Mouse (Mus musculus): ENCODE measurements around the gene Thbs2. TPM values are rescaled to one million over a fixed set of nuclear protein-coding genes. Genes with fewer than 3 reads are reported as not detected.

Thbs2 gene
- polyA plus RNA-seq, 1 experiment from 2014 or later, result 54.9 TPM

DNA sequence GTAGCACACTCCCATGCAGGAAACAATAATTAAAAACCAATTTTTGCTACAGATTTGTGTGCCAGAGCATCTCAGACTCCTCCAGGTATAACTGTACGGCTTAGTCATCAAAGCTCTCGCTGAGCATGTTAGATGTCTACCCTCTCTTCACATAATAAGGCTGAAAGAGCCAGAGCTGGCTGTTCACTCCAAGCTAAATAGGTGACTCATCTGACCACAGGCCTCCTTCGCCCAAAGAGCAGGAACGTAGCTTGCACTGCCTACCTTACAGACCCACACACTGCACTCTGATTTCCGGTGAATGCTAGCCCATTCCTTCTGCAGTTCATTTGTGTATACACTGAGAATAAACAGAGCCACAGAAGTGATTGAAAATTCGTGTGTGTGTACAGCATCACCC, 31.6 kb downstream of the Thbs2 start:
- no peak overlapping the region for H3K9ac ChIP-seq (ENCODE audit: low read length)
- 62% methylated on average over 6 of the region's 6 CpGs for WGBS
- H3K4me3 ChIP-seq (replicated peaks; ENCODE audit: low read length), result no peak overlapping the region
- H3K36me3 ChIP-seq (ENCODE audit: control insufficient read depth, insufficient read depth, low read length), result no peaks in the 10 kb centered on the region
- no peak overlapping the region for H3K27ac ChIP-seq (ENCODE audit: low read length)
- no peak for ATAC-seq (ENCODE audit: insufficient read depth, low FRiP score)
- no peaks in the 10 kb centered on the region for H3K9me3 ChIP-seq (replicated peaks; ENCODE audit: control insufficient read depth, low read length)
- no peak overlapping the region for H3K4me2 ChIP-seq (ENCODE audit: low read depth, low read length)
- no peaks in the 10 kb centered on the region for H3K4me1 ChIP-seq (ENCODE audit: control insufficient read depth, insufficient read depth, low read length)
- no peaks in the 10 kb centered on the region for H3K27me3 ChIP-seq (ENCODE audit: control insufficient read depth, insufficient read depth, low read length)

- no peak overlapping the region for H3K9ac ChIP-seq (ENCODE audit: low read length)
- no peak overlapping the region for H3K4me3 ChIP-seq (replicated peaks; ENCODE audit: low read length)
- H3K27me3 ChIP-seq (ENCODE audit: control insufficient read depth, insufficient read depth, low read length), result no peaks in the 10 kb centered on the region
- H3K27ac ChIP-seq (ENCODE audit: low read length), result no peak overlapping the region
- H3K36me3 ChIP-seq (ENCODE audit: control insufficient read depth, insufficient read depth, low read length), result no peaks in the 10 kb centered on the region
- WGBS, result 59% methylated on average over 4 of the region's 4 CpGs
- H3K9me3 ChIP-seq (replicated peaks; ENCODE audit: control insufficient read depth, low read length), result no peaks in the 10 kb centered on the region
- peaks cover 6% of the 10 kb centered on the region for H3K4me1 ChIP-seq (ENCODE audit: control insufficient read depth, insufficient read depth, low read length)
- ATAC-seq (ENCODE audit: insufficient read depth, low FRiP score), result no peak
- H3K4me2 ChIP-seq (ENCODE audit: low read depth, low read length), result no peak overlapping the region
Observed at GRCm38 (mm10) chr17:14659746-14660145, 34.3 kb downstream of the Thbs2 start.

DNA sequence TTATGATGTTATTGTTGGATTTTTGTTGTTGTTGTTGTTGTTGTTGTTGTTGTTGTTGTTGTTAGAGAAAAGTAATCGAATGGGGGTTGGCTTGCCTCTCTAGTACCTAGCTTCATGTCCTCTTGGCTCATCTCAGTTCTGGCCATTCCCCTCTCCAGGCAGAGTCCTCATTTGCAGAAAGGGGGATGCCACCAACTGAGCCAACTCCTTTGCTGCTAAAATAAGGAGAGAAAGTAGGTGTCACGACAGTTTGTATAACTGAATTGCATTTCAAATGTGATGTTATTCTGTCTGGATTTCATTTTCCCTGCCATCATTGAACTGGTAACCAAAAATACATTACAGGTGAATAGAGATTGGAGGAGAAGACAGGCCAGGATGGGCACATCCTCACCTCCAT, 35.9 kb downstream of the Thbs2 start:
- Histone ChIP-seq H3K9ac (ENCODE audit: low read length) (no peak overlapping the region), H3K4me3 (replicated peaks; ENCODE audit: low read length) (no peak overlapping the region), H3K4me2 (ENCODE audit: low read depth, low read length) (no peak overlapping the region), H3K4me1 (ENCODE audit: control insufficient read depth, insufficient read depth, low read length) (peaks cover 6% of the 10 kb centered on the region), H3K36me3 (ENCODE audit: control insufficient read depth, insufficient read depth, low read length) (no peaks in the 10 kb centered on the region), H3K9me3 (replicated peaks; ENCODE audit: control insufficient read depth, low read length) (no peaks in the 10 kb centered on the region), H3K27me3 (ENCODE audit: control insufficient read depth, insufficient read depth, low read length) (no peaks in the 10 kb centered on the region), H3K27ac (ENCODE audit: low read length) (no peak overlapping the region)
- no peak for ATAC-seq (ENCODE audit: insufficient read depth, low FRiP score)
- 85% methylated on average over 2 of the region's 2 CpGs for WGBS

GRCm38 (mm10) chr17:14657123-14657522, 36.9 kb downstream of the Thbs2 start:
- no peak overlapping the region for H3K4me3 ChIP-seq (replicated peaks; ENCODE audit: low read length)
- no peak overlapping the region for H3K9ac ChIP-seq (ENCODE audit: low read length)
- no peaks in the 10 kb centered on the region for H3K36me3 ChIP-seq (ENCODE audit: control insufficient read depth, insufficient read depth, low read length)
- H3K4me2 ChIP-seq (ENCODE audit: low read depth, low read length), result no peak overlapping the region
- peak overlapping the region; percentile 70 for H3K27ac ChIP-seq (ENCODE audit: low read length)
- ATAC-seq (ENCODE audit: insufficient read depth, low FRiP score), result peak; percentile 38; the same call in 1 of the 2 replicates
- H3K27me3 ChIP-seq (ENCODE audit: control insufficient read depth, insufficient read depth, low read length), result no peaks in the 10 kb centered on the region
- peaks cover 6% of the 10 kb centered on the region for H3K4me1 ChIP-seq (ENCODE audit: control insufficient read depth, insufficient read depth, low read length)
- H3K9me3 ChIP-seq (replicated peaks; ENCODE audit: control insufficient read depth, low read length), result no peaks in the 10 kb centered on the region

- 59% methylated on average over 3 of the region's 3 CpGs for WGBS
- peaks cover 6% of the 10 kb centered on the region for H3K4me1 ChIP-seq (ENCODE audit: control insufficient read depth, insufficient read depth, low read length)
- H3K36me3 ChIP-seq (ENCODE audit: control insufficient read depth, insufficient read depth, low read length), result no peaks in the 10 kb centered on the region
- no peak overlapping the region for H3K4me2 ChIP-seq (ENCODE audit: low read depth, low read length)
- no peaks in the 10 kb centered on the region for H3K27me3 ChIP-seq (ENCODE audit: control insufficient read depth, insufficient read depth, low read length)
- H3K9me3 ChIP-seq (replicated peaks; ENCODE audit: control insufficient read depth, low read length), result no peaks in the 10 kb centered on the region
- ATAC-seq (ENCODE audit: insufficient read depth, low FRiP score), result no peak
- peak overlapping the region; percentile 63 for H3K27ac ChIP-seq (ENCODE audit: low read length)
- no peak overlapping the region for H3K9ac ChIP-seq (ENCODE audit: low read length)
- H3K4me3 ChIP-seq (replicated peaks; ENCODE audit: low read length), result no peak overlapping the region
Observed at GRCm38 (mm10) chr17:14654981-14655380, 39.1 kb downstream of the Thbs2 start.

DNA sequence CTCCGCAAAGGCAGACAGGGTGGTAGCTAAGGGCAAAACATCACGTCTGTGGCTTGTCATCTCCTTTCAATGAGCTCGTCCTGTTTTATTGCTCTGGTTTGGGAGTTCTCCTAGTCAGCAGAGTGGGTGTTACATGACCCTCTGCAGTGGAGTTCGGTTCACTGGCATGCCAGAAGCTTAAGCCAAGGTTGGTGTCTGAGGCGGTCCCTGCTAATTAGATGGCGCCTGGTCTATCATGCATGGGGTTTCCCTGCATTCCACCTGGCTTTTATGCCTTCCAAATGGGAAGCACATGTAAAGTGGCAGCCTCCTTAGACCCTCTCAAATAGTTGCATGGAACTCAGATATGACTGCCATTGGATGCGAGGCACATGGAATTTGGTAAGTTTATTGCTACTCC, 42.0 kb downstream of the Thbs2 start:
- ATAC-seq (ENCODE audit: insufficient read depth, low FRiP score), result no peak
- Histone ChIP-seq H3K9me3 (replicated peaks; ENCODE audit: control insufficient read depth, low read length) (no peaks in the 10 kb centered on the region), H3K4me3 (replicated peaks; ENCODE audit: low read length) (no peak overlapping the region), H3K36me3 (ENCODE audit: control insufficient read depth, insufficient read depth, low read length) (no peaks in the 10 kb centered on the region), H3K27me3 (ENCODE audit: control insufficient read depth, insufficient read depth, low read length) (no peaks in the 10 kb centered on the region), H3K4me1 (ENCODE audit: control insufficient read depth, insufficient read depth, low read length) (peaks cover 9% of the 10 kb centered on the region), H3K9ac (ENCODE audit: low read length) (no peak overlapping the region), H3K4me2 (ENCODE audit: low read depth, low read length) (no peak overlapping the region), H3K27ac (ENCODE audit: low read length) (no peak overlapping the region)
- WGBS, result 79% methylated on average over 7 of the region's 7 CpGs

DNA sequence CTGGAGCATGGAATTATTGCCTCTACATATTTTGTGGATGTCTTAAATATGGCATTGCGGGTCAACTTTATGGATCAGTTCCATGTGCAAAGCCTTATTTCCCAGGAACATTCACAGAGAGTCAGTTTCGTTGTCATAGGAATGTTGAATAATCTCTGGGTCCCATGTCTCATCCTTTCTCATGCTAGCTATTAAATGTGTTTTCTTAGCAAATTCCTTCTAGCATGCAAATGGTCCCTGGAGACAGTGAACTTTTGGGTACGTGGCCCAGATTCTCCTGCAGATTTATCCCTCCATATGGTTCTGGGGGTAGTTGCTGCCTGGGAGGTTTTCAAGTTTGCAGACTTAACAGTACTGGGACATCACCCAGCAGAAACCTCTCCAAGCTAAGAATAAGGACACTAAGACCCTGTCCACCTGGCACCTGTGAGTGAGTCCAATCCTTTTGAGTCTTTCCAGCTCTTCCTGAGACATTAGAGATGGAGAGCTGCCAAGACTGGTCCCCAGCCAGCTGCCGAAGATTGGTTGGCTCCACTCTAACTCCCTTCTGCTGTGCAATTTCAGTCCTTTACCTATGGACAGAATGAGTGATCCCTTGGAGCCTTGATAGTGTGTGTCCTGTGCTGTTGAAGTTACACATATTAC, 45.9 kb downstream of the Thbs2 start:
- no peak overlapping the region for H3K9ac ChIP-seq (ENCODE audit: low read length)
- H3K4me1 ChIP-seq (ENCODE audit: control insufficient read depth, insufficient read depth, low read length), result 0 out of 2 replicates have a peak, but pooled peaks cover 6% of the 10 kb centered on the region
- no peaks in the 10 kb centered on the region for H3K36me3 ChIP-seq (ENCODE audit: control insufficient read depth, insufficient read depth, low read length)
- 60% methylated on average over 4 of the region's 4 CpGs for WGBS
- no peaks in the 10 kb centered on the region for H3K27me3 ChIP-seq (ENCODE audit: control insufficient read depth, insufficient read depth, low read length)
- peak; percentile 58; the same call in 1 of the 2 replicates for ATAC-seq (ENCODE audit: insufficient read depth, low FRiP score)
- peak overlapping the region; percentile 61 for H3K27ac ChIP-seq (ENCODE audit: low read length)
- no peak overlapping the region for H3K4me3 ChIP-seq (replicated peaks; ENCODE audit: low read length)
- H3K4me2 ChIP-seq (ENCODE audit: low read depth, low read length), result no peak overlapping the region
- no peaks in the 10 kb centered on the region for H3K9me3 ChIP-seq (replicated peaks; ENCODE audit: control insufficient read depth, low read length)

DNA sequence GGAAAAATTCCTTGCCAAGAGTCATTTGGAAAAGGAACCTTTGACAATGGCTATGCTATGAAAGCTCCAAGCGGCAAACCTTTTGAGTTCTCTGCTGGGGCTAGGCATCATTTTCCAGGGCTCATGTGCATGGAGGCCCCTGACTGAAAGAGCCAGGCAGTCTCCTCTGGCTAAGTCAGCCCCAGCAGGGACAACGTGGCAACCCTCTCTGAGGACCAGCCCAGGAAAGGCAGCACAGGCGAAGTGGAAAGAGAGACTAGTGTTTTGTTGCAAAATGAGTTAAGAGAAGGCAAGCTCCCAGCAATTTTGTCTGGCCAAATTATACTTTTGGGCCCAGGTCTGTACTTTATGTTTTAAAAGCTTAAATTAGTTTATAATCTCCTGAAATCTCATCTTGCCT, 50.0 kb downstream of the Thbs2 start:
- H3K4me1 ChIP-seq (ENCODE audit: control insufficient read depth, insufficient read depth, low read length), result peaks cover 19% of the 10 kb centered on the region; the same call in 1 of the 2 replicates
- 70% methylated on average over 3 of the region's 3 CpGs for WGBS
- H3K9ac ChIP-seq (ENCODE audit: low read length), result no peak overlapping the region
- no peaks in the 10 kb centered on the region for H3K9me3 ChIP-seq (replicated peaks; ENCODE audit: control insufficient read depth, low read length)
- no peaks in the 10 kb centered on the region for H3K27me3 ChIP-seq (ENCODE audit: control insufficient read depth, insufficient read depth, low read length)
- H3K4me2 ChIP-seq (ENCODE audit: low read depth, low read length), result no peak overlapping the region
- H3K36me3 ChIP-seq (ENCODE audit: control insufficient read depth, insufficient read depth, low read length), result no peaks in the 10 kb centered on the region
- H3K4me3 ChIP-seq (replicated peaks; ENCODE audit: low read length), result no peak overlapping the region
- peak overlapping the region; percentile 11; the same call in 1 of the 2 replicates for H3K27ac ChIP-seq (ENCODE audit: low read length)
- no peak for ATAC-seq (ENCODE audit: insufficient read depth, low FRiP score)

DNA sequence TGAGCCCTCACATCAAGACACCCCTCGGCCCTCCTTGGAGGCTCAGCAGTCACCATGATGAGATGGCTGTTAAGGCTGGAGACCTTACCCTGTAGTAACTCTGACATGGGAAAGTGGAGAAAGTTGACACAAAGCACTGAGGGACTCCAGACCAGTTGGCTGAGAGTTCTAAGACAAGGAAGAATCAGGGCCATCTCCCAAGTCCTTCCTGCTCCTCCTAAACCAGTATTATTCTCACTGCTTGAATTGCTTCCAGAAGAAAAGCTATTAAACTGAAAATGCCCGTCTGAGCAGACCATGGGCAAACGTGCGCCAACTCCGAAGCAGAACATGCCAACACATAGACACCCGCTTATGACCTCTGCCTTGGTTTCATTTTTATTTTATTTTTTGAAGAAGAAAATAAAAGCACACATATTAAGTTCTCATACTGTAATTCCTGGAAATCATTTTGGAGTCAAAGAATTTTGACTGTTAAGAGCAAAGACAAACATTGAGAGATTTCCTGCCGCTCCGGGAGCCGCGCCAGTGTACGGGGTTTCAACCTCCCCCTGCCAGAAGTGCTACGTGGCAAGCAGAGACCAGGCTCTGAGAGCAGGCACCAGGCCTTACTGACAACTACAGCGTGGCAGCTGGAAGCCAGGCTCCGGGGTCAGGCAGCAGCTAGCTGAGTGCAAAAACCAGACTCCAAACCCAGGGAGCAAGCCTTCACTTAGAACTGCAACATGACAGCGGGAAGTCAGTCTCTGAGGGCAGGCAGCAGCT, 53.5 kb downstream of the Thbs2 start:
- 49% methylated on average over 15 of the region's 15 CpGs for WGBS
- Histone ChIP-seq H3K27ac (ENCODE audit: low read length) (peak overlapping the region; percentile 96), H3K9ac (ENCODE audit: low read length) (peak overlapping the region; percentile 55; the same call in 1 of the 2 replicates), H3K4me1 (ENCODE audit: control insufficient read depth, insufficient read depth, low read length) (peaks cover 13% of the 10 kb centered on the region; the same call in 1 of the 2 replicates), H3K36me3 (ENCODE audit: control insufficient read depth, insufficient read depth, low read length) (no peaks in the 10 kb centered on the region), H3K4me3 (replicated peaks; ENCODE audit: low read length) (no peak overlapping the region), H3K27me3 (ENCODE audit: control insufficient read depth, insufficient read depth, low read length) (no peaks in the 10 kb centered on the region), H3K9me3 (replicated peaks; ENCODE audit: control insufficient read depth, low read length) (no peaks in the 10 kb centered on the region), H3K4me2 (ENCODE audit: low read depth, low read length) (no peak overlapping the region)
- ATAC-seq (ENCODE audit: insufficient read depth, low FRiP score), result peak; percentile 87
